Mouse (Mus musculus) T-helper 2 cell (primary cell): Measurements from ENCODE around the gene Pcdh9.

Experiments used
- in situ Hi-C: fragments of 300-600 bp; cut with MboI, MseI; formaldehyde crosslinking; loops from one replicate; pipeline ENCODE4 v1.15.1; 2025; ENCODE audit warnings: high pct_unique_total_duplicates

The Pcdh9 gene

GRCm38 (mm10) chr14:93561577-93561976, 328.9 kb downstream of the Pcdh9 start:
- in situ Hi-C loops: no loop called here

GRCm38 (mm10) chr14:93553771-93554170, 336.7 kb downstream of the Pcdh9 start:
- in situ Hi-C loops: no loop called here

- in situ Hi-C loops: no loop called here
These were observed 344.9 kb downstream of the Pcdh9 start for GRCm38 (mm10) chr14:93545575-93545974.

GRCm38 (mm10) chr14:93543970-93544627, 346.4 kb downstream of the Pcdh9 start:
- in situ Hi-C loops: no loop called here

GRCm38 (mm10) chr14:93543561-93543960, 346.9 kb downstream of the Pcdh9 start:
- in situ Hi-C loops: no loop called here

GRCm38 (mm10) chr14:93534928-93535327, 355.6 kb downstream of the Pcdh9 start:
- in situ Hi-C loops: loop anchor here (10.0 kb wide), 1 partner anchor 630 kb away; no protein-coding TSS in a partner anchor

GRCm38 (mm10) chr14:93523430-93523829, 367.0 kb downstream of the Pcdh9 start:
- in situ Hi-C loops: loop anchor here (5.0 kb wide), 1 partner anchor 59 kb away; no protein-coding TSS in a partner anchor

- in situ Hi-C loops: loop anchor here (5.0 kb wide), 1 partner anchor 62 kb away; no protein-coding TSS in a partner anchor
These were observed 370.3 kb downstream of the Pcdh9 start for GRCm38 (mm10) chr14:93520166-93520565.

- in situ Hi-C loops: no loop called here
These were observed 373.8 kb downstream of the Pcdh9 start for GRCm38 (mm10) chr14:93516679-93517078.

GRCm38 (mm10) chr14:93506107-93506506, 384.4 kb downstream of the Pcdh9 start:
- in situ Hi-C loops: no loop called here

GRCm38 (mm10) chr14:93498813-93499690, 391.4 kb downstream of the Pcdh9 start:
- in situ Hi-C loops: no loop called here

GRCm38 (mm10) chr14:93474991-93475390, 415.5 kb downstream of the Pcdh9 start:
- in situ Hi-C loops: no loop called here

- in situ Hi-C loops: no loop called here
These were observed 418.0 kb downstream of the Pcdh9 start for GRCm38 (mm10) chr14:93472494-93472893.

- in situ Hi-C loops: loop anchor here (10.0 kb wide), 1 partner anchor 319 kb away; no protein-coding TSS in a partner anchor
These were observed 427.1 kb downstream of the Pcdh9 start for GRCm38 (mm10) chr14:93463360-93463892.

GRCm38 (mm10) chr14:93450930-93451665, 439.4 kb downstream of the Pcdh9 start:
- in situ Hi-C loops: no loop called here

- in situ Hi-C loops: no loop called here
These were observed 448.6 kb downstream of the Pcdh9 start for GRCm38 (mm10) chr14:93441852-93442251.

- in situ Hi-C loops: no loop called here
These were observed 453.3 kb downstream of the Pcdh9 start for GRCm38 (mm10) chr14:93437226-93437625.

GRCm38 (mm10) chr14:93416752-93417151, 473.7 kb downstream of the Pcdh9 start:
- in situ Hi-C loops: no loop called here

GRCm38 (mm10) chr14:93415496-93415895, 475.0 kb downstream of the Pcdh9 start:
- in situ Hi-C loops: no loop called here

GRCm38 (mm10) chr14:93409314-93409713, 481.2 kb downstream of the Pcdh9 start:
- in situ Hi-C loops: no loop called here

- in situ Hi-C loops: no loop called here
These were observed 482.7 kb downstream of the Pcdh9 start for GRCm38 (mm10) chr14:93407747-93408146.

- in situ Hi-C loops: no loop called here
These were observed 505.4 kb downstream of the Pcdh9 start for GRCm38 (mm10) chr14:93385090-93385489.
